Mouse (Mus musculus): ENCODE data around the gene Dtx2. TPM values are rescaled to one million over a fixed set of nuclear protein-coding genes. Genes with fewer than 3 reads are reported as not detected.
A peak's percentile ranks its signal among the peaks of the same experiment; 100 is the strongest.

The Dtx2 gene
- total RNA-seq, 2 experiments from 2014 or later, result 6.0 to 6.4 TPM

GRCm38 (mm10) chr5:135971876-135972275 lies 22.7 kb upstream of the Dtx2 start:
- intact Hi-C loops (cut with DNase I), result no loop called here
- DNase-seq, result no peak

GRCm38 (mm10) chr5:135974365-135974764 lies 20.2 kb upstream of the Dtx2 start, which contains the start of gene Ssc4d:
TSS of gene Ssc4d (minus strand) at chr5:135974531.
- intact Hi-C loops (cut with DNase I), result no loop called here
- no peak for DNase-seq

- intact Hi-C loops (cut with DNase I), result no loop called here
- no peak for DNase-seq
Measured at GRCm38 (mm10) chr5:135975893-135976668, 18.5 kb upstream of the Dtx2 start.

GRCm38 (mm10) chr5:135979381-135979780 lies 15.2 kb upstream of the Dtx2 start:
- no peak for DNase-seq
- intact Hi-C loops (cut with DNase I), result no loop called here

- DNase-seq, result no peak
- intact Hi-C loops (cut with DNase I), result loop anchor here (2.0 to 5.0 kb wide), 3 partner anchors 42 to 81 kb away; no protein-coding TSS in a partner anchor
Measured at GRCm38 (mm10) chr5:135979904-135980303, 14.7 kb upstream of the Dtx2 start, which contains the start of gene Zp3. TSS of gene Zp3 (plus strand) at chr5:135980099.

- intact Hi-C loops (cut with DNase I), result loop anchor here (5.0 kb wide), 2 partner anchors 40 to 60 kb away; no protein-coding TSS in a partner anchor
- DNase-seq, result peak; percentile 53 to 75
Measured at GRCm38 (mm10) chr5:135982398-135982797, 12.2 kb upstream of the Dtx2 start.

- no peak for DNase-seq
- intact Hi-C loops (cut with DNase I), result loop anchor here (5.0 kb wide), 2 partner anchors 38 to 58 kb away; no protein-coding TSS in a partner anchor
Measured at GRCm38 (mm10) chr5:135984546-135985044, 10.0 kb upstream of the Dtx2 start.

GRCm38 (mm10) chr5:135987248-135987647 lies 7.4 kb upstream of the Dtx2 start:
- DNase-seq, result no peak
- intact Hi-C loops (cut with DNase I), result no loop called here

- DNase-seq, result no peak
- intact Hi-C loops (cut with DNase I), result no loop called here
Measured at GRCm38 (mm10) chr5:135990601-135991000, 4.0 kb upstream of the Dtx2 start.

- intact Hi-C loops (cut with DNase I), result no loop called here
- no peak for DNase-seq
Measured at GRCm38 (mm10) chr5:135993381-135993965, 1.1 kb upstream of the Dtx2 start.

GRCm38 (mm10) chr5:135994335-135994724 lies 270 bp upstream of the Dtx2 start:
- no peak for DNase-seq
- intact Hi-C loops (cut with DNase I), result no loop called here

GRCm38 (mm10) chr5:135996162-135996561 lies 1.6 kb downstream of the Dtx2 start:
- DNase-seq, result no peak
- intact Hi-C loops (cut with DNase I), result no loop called here

GRCm38 (mm10) chr5:136001222-136001621 lies 6.6 kb downstream of the Dtx2 start:
- DNase-seq, result no peak
- intact Hi-C loops (cut with DNase I), result no loop called here

- no peak for DNase-seq
- intact Hi-C loops (cut with DNase I), result no loop called here
Measured at GRCm38 (mm10) chr5:136002325-136002724, 7.7 kb downstream of the Dtx2 start.

- no peak for DNase-seq
- intact Hi-C loops (cut with DNase I), result no loop called here
Measured at GRCm38 (mm10) chr5:136002751-136003151, 8.2 kb downstream of the Dtx2 start.

- DNase-seq, result no peak
- intact Hi-C loops (cut with DNase I), result no loop called here
Measured at GRCm38 (mm10) chr5:136004537-136004936, 9.9 kb downstream of the Dtx2 start.

- no peak for DNase-seq
- intact Hi-C loops (cut with DNase I), result no loop called here
Measured at GRCm38 (mm10) chr5:136007745-136008144, 13.1 kb downstream of the Dtx2 start.

GRCm38 (mm10) chr5:136014877-136015276 lies 20.3 kb downstream of the Dtx2 start:
- peak in 1 of 2 experiments; percentile 13 for DNase-seq
- intact Hi-C loops (cut with DNase I), result no loop called here

- no peak for DNase-seq
- intact Hi-C loops (cut with DNase I), result no loop called here
Measured at GRCm38 (mm10) chr5:136015586-136015985, 21.0 kb downstream of the Dtx2 start.

GRCm38 (mm10) chr5:136016014-136016876 lies 21.6 kb downstream of the Dtx2 start:
- no peak for DNase-seq
- intact Hi-C loops (cut with DNase I), result no loop called here

- intact Hi-C loops (cut with DNase I), result no loop called here
- DNase-seq, result peak in 1 of 2 experiments; percentile 37
Measured at GRCm38 (mm10) chr5:136017262-136017661, 22.7 kb downstream of the Dtx2 start.

All from gastrocnemius, postnatal 36 days (tissue).